Mouse (Mus musculus) layer of hippocampus, adult 11-12 months (tissue): ENCODE measurements at regions not wholly inside any gene's neighbourhood (a gene's known extent, or its start where the extent isn't known, plus 50 kb on each side); places are given as distances from the start of the nearest gene placed in this dataset.

Source experiments
- DNase-seq: peaks from one replicate; pipeline ENCODE4 v3.0.0; 2022; ENCODE audit warnings: low spot score

DNA sequence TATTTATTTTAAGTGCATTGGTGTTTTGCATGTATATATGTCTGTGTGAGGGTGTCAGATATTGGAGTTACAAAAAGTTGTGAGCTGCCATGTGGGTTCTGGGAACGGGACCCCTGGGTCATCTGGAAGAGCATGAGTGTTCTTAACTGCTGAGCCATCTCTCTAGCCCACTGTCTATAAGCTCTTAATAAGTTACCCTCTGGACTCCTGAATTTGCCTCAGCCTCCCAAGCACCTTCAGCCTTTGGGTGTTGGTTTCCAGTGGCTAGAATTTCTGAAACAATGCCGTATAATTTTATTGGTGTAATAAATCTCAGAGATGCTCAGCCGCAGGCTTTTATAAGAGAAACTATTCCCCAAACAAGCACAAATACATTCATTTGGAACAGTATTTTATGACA is 75.0 kb downstream of the Nat3 start:
- no peak for DNase-seq

GRCm38 (mm10) chr8:67622213-67622612 is 98.6 kb downstream of the Nat3 start:
- no peak for DNase-seq

DNA sequence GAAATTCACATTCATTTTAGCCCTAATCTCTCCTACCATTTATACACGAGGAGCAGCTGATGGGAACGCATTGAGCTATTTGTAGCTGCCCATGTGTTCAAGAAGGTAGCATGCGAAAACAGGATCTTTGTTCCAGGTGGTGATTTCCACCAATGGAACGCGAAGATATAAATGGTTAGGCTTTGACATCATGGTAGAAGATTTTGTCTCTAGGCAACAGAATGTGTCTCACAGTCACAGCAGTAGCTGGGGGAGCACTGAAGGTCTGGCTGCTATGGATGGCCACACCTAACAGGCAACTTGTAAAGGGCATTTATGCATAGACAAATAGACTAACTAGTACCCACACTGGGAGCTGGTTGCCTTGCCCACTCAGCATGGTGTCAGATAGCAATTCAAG is 108.0 kb downstream of the Nat3 start:
- peak; percentile 58 for DNase-seq

GRCm38 (mm10) chr8:67632290-67632689 is 108.6 kb downstream of the Nat3 start:
- DNase-seq = peak; percentile 6
